Mouse (Mus musculus): ENCODE results near the gene A930004D18Rik. TPM values are rescaled to one million over a fixed set of nuclear protein-coding genes. Genes with fewer than 3 reads are reported as not detected.

The A930004D18Rik gene
- 5.8 and 7.3 TPM in 2 replicates for polyA plus RNA-seq (2012; rRNA removed)

GRCm38 (mm10) chr2:18037491-18037890, at the start of gene A930004D18Rik:
TSS of gene A930004D18Rik (minus strand) at chr2:18037737.

GRCm38 (mm10) chr2:18055016-18055928, 17.7 kb upstream of the A930004D18Rik start, which contains the start of gene Mllt10:
TSS of gene Mllt10 (plus strand) at chr2:18055237.

GRCm38 (mm10) chr2:18048453-18049075, 11.0 kb upstream of the A930004D18Rik start, which contains the start of gene Skida1:
TSS of gene Skida1 (minus strand) at chr2:18049051.

GRCm38 (mm10) chr2:17996858-17997257, 40.7 kb downstream of the A930004D18Rik start, which contains the start of gene H2al2a:
TSS of gene H2al2a (minus strand) at chr2:17996958.

Other genes starting within 250 kb of the A930004D18Rik start
- gene H2al2a, start 40.8 kb downstream of the A930004D18Rik start, polyA plus RNA-seq (2012; rRNA removed) = not detected in 2 replicates
- gene Skida1, start 11.3 kb upstream of the A930004D18Rik start, polyA plus RNA-seq (2012; rRNA removed) = 44.8 and 57.6 TPM in 2 replicates
- 43.3 and 64.4 TPM in 2 replicates for gene Mllt10, start 17.5 kb upstream of the A930004D18Rik start, polyA plus RNA-seq (2012; rRNA removed)